Comparison of ENCODE assay signal across 11 mouse cellular contexts in the genomic region with DNA sequence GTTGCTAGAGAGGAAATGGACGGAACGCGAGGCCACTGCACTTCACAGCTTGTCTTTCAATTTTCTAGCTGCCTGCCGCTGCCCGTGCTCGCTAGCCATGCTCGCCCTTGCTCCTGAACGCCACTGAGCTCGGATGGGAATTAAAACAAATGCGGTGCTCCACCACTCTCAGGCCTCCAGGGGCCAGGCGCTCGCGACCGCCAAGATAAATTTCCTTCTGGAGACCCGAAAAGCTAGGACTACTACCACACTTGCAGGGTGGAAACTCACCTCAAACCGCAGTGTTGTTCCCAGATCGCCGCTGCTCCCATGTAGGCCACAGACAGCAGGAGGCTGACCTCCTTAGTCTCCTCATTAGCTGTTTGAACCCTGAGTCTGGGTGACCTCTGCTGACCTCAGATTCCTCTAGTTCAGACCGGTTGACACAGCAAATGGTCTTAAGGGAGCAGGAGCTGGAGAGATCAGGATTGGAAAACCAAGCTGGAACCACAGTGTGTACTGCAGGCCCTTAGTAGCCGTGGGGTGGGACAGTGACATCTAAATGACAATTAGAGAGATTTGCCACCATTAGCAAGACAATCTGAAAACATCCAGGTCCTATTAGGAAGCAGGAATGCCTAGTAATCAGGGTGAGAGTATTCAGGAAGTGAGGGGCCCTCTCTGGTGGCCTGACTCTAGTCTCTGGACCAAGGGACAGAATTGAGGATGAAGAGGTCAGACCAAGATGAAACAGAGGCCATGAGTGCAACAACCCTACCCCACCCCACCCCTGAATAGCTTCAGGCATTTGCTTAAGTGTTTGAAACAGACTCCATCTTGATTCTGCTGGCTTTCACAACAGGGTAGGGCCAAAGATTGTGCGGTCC.
DNase-seq lines count a peak whose midpoint lies in the region; ATAC-seq and TF ChIP-seq lines count a peak whose summit lies in the region.
"Had no signal": no experiment of that assay in that cellular context is flagged by ENCODE, and none has a peak within 500 bp of the region (broad histone marks: within the 10 kb centered on the region; RNA-seq: fewer than 3 reads in every experiment).

No protein-coding gene starts in this region.

- H3K9me3 ChIP-seq in kidney, postnatal 0 days (replicated peaks; ENCODE audit: low read length), result no peaks in the 10 kb centered on the region
- H3K9me3 ChIP-seq in embryonic facial prominence, embryonic 12.5 days, result no peaks in the 10 kb centered on the region
- H3K9me3 ChIP-seq in limb, embryonic 10.5 days (replicated peaks), result no peaks in the 10 kb centered on the region

- TF ChIP-seq CTCF in kidney, postnatal 0 days (IDR thresholded peaks at IDR 0.05; ENCODE audit: low read depth), result no peak

- no peak overlapping the region for H3K27ac ChIP-seq in kidney, postnatal 0 days
- H3K27ac ChIP-seq in embryonic facial prominence, embryonic 12.5 days, result no peak overlapping the region
- no peak overlapping the region; the same call in 1 of the 2 replicates for H3K27ac ChIP-seq in limb, embryonic 10.5 days

- H3K4me3 ChIP-seq in kidney, postnatal 0 days (replicated peaks; ENCODE audit: low read depth, low read length), result no peak overlapping the region; the same call in 1 of the 2 replicates
- peak overlapping the region; percentile 21; the same call in 1 of the 2 replicates for H3K4me3 ChIP-seq in embryonic facial prominence, embryonic 12.5 days
- peak overlapping the region; percentile 33 for H3K4me3 ChIP-seq in limb, embryonic 10.5 days

- no peak overlapping the region for H3K9ac ChIP-seq in kidney, postnatal 0 days (ENCODE audit: low read depth, low read length)
- no peak overlapping the region for H3K9ac ChIP-seq in embryonic facial prominence, embryonic 12.5 days

- no peak; the same call in 1 of the 2 replicates for ATAC-seq in kidney, postnatal 0 days (replicated peaks; ENCODE audit: low FRiP score, low read depth)
- no peak for ATAC-seq in embryonic facial prominence, embryonic 12.5 days (ENCODE audit: insufficient number of reproducible peaks, insufficient read depth, low FRiP score, low TSS enrichment)
- ATAC-seq: Patski had no signal

- 12% methylated on average over 21 of the region's 21 CpGs for WGBS in kidney, postnatal 0 days
- WGBS in embryonic facial prominence, embryonic 12.5 days, result 5% methylated on average over 21 of the region's 21 CpGs
- whole genome bisulfite sequencing in limb, embryonic 10.5 days, result 6% methylated on average over 21 of the region's 21 CpGs

- peaks cover 9% of the 10 kb centered on the region; the same call in 1 of the 2 replicates for H3K27me3 ChIP-seq in kidney, postnatal 0 days (ENCODE audit: insufficient read depth, low read length)
- H3K27me3 ChIP-seq in embryonic facial prominence, embryonic 12.5 days, result peaks cover 80% of the 10 kb centered on the region
- peaks cover 98% of the 10 kb centered on the region for H3K27me3 ChIP-seq in limb, embryonic 10.5 days (ENCODE audit: low read depth, poor library complexity, severe bottlenecking)

- H3K4me1 ChIP-seq in kidney, postnatal 0 days (replicated peaks; ENCODE audit: insufficient read depth, low read length), result peaks cover 17% of the 10 kb centered on the region
- peaks cover 11% of the 10 kb centered on the region for H3K4me1 ChIP-seq in embryonic facial prominence, embryonic 12.5 days
- H3K4me1 ChIP-seq in limb, embryonic 10.5 days, result peaks cover 32% of the 10 kb centered on the region

- peak overlapping the region; percentile 48 for H3K4me2 ChIP-seq in kidney, postnatal 0 days (ENCODE audit: low read length)
- H3K4me2 ChIP-seq in embryonic facial prominence, embryonic 12.5 days (replicated peaks), result peak overlapping the region; percentile 38

- no peaks in the 10 kb centered on the region for H3K36me3 ChIP-seq in kidney, postnatal 0 days (ENCODE audit: insufficient read depth, low read length)
- no peaks in the 10 kb centered on the region for H3K36me3 ChIP-seq in embryonic facial prominence, embryonic 12.5 days
- H3K36me3 ChIP-seq in limb, embryonic 10.5 days, result no peaks in the 10 kb centered on the region

- peak; percentile 19 for DNase-seq in kidney, postnatal 0 days (ENCODE audit: low spot score)
- DNase-seq in kidney, postnatal 14 days, result no peak
- peak; percentile 61 for DNase-seq in limb, embryonic 10.5 days (ENCODE audit: low spot score)
- DNase-seq in retina, embryonic 14.5 days (ENCODE audit: low spot score), result peak; percentile 69
- DNase-seq in frontal cortex, postnatal 14 days (ENCODE audit: low spot score in 2 of 2), result no peak
- DNase-seq in spleen, postnatal 36 days (ENCODE audit: low spot score in 2 of 2), result no peak
- no peak for DNase-seq in frontal cortex, postnatal 36 days (ENCODE audit: low spot score in 2 of 2)
- DNase-seq: cerebellum, adult 9-10 months; lung, postnatal 36 days had no signal

Comparison
In these comparisons a context has a peak if more than half of its experiments do, and no peak if none do; other contexts are left out.
1. DNase-seq: peak in kidney, postnatal 0 days (single experiment), limb, embryonic 10.5 days (single experiment) and retina, embryonic 14.5 days (single experiment); none in kidney, postnatal 14 days (single experiment), frontal cortex, postnatal 14 days (0 of 2), spleen, postnatal 36 days (0 of 2) and frontal cortex, postnatal 36 days (0 of 2).